Mouse (Mus musculus) stomach, embryonic 14.5 days (tissue): ENCODE results near the gene Epb42. TPM values are rescaled to one million over a fixed set of nuclear protein-coding genes. Genes with fewer than 3 reads are reported as not detected.
"Not testable (repeated sequence)": the region's sequence is repeated elsewhere in the genome, so short reads cannot be mapped to it uniquely, and the experiment has no call there.

ENCODE experiments used
- ATAC-seq: fragments of 200-750 bp; cut with Nextera tagmentation; 2 replicates; pipeline ENCODE4 v1.8.0; 2017; ENCODE audit warnings: low read depth, moderate TSS enrichment; ENCODE audit not compliant: insufficient number of reproducible peaks, insufficient read depth, low FRiP score
- H3K27ac ChIP-seq: fragments of 300-500 bp; sonication (generic); 2 replicates; pipeline ENCODE4 v1.5.1; 2014; ENCODE audit warnings: mild to moderate bottlenecking, low read length, moderate library complexity, mixed read lengths
- H3K27me3 ChIP-seq: fragments of 300-500 bp; sonication (generic); 2 replicates; pipeline ENCODE4 v1.6.1; 2014; ENCODE audit warnings: low read length, control low read depth, mixed read lengths; ENCODE audit not compliant: control insufficient read depth, insufficient read depth
- H3K36me3 ChIP-seq: fragments of 300-500 bp; sonication (generic); 2 replicates; pipeline ENCODE4 v1.6.1; 2014; ENCODE audit warnings: mild to moderate bottlenecking, control low read depth, low read length, moderate library complexity, mixed read lengths; ENCODE audit not compliant: control insufficient read depth, insufficient read depth
- H3K4me1 ChIP-seq: fragments of 300-500 bp; sonication (generic); 2 replicates; pipeline ENCODE4 v1.6.1; 2014; ENCODE audit warnings: low read length, control low read depth, mixed read lengths; ENCODE audit not compliant: control insufficient read depth, insufficient read depth
- H3K4me2 ChIP-seq: fragments of 300-500 bp; sonication (generic); replicated peaks from 2 replicates; pipeline ENCODE4 v1.6.1; 2014; ENCODE audit warnings: low read depth, low read length, control low read depth
- H3K4me3 ChIP-seq: fragments of 300-500 bp; sonication (generic); 2 replicates; pipeline ENCODE4 v1.5.1; 2014; ENCODE audit warnings: low read depth, low read length, control low read depth
- H3K9ac ChIP-seq: fragments of 300-500 bp; sonication (generic); replicated peaks from 2 replicates; pipeline ENCODE4 v1.6.1; 2014; ENCODE audit warnings: low read depth, mild to moderate bottlenecking, control low read depth, low read length, moderate library complexity, mixed read lengths
- H3K9me3 ChIP-seq: fragments of 300-500 bp; sonication (generic); 2 replicates; pipeline ENCODE4 v1.6.1; 2016; ENCODE audit warnings: low read depth, low read length, control low read depth; ENCODE audit not compliant: control insufficient read depth
- WGBS: fragments of 180-500 bp; shearing (Covaris S2); extraction: QIAGEN DNeasy Blood & Tissue Kit; methylation state at CpG from one replicate; pipeline ENCODE4 v1.1.7; 2014; 5-methylcytosine and 5-hydroxymethylcytosine counted together
- polyA plus RNA-seq: library from polyadenylated mRNA; unstranded; fragments of >200 nt; fragmentation: Nextera tagmentation; extraction: Ambion mirVana; gene quantifications from 2 replicates; pipeline ENCODE4 v1.2.1, GENCODE M21; 2014

Epb42 gene
- polyA plus RNA-seq, 1 experiment from 2014 or later, result 1.3 TPM

DNA sequence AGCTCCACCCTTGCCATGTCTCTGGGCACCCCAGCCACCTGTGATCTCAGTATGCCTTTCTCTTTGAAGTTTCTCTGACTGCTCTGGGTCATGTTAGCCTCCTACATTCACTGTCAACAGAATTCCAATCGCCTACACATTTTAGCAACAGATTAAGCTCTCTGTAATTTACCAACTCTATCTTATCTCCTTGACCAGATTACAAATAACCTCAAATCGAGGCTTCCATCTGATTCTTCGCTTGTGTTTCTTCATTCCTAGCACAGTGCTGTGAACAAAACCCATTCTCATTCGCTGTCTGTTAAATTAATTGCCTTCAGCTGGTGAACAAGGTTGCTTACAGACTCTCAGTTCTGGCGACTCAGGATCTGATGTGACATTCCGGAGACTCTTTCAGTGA, 21.1 kb upstream of the Epb42 start:
- H3K27me3 ChIP-seq, result no peaks in the 10 kb centered on the region
- no peak overlapping the region for H3K27ac ChIP-seq
- no peak overlapping the region for H3K4me2 ChIP-seq
- peaks cover 5% of the 10 kb centered on the region; the same call in 1 of the 2 replicates for H3K9me3 ChIP-seq
- H3K4me3 ChIP-seq, result no peak overlapping the region
- no peak overlapping the region for H3K9ac ChIP-seq
- 48% methylated on average over 6 of the region's 6 CpGs for WGBS
- no peaks in the 10 kb centered on the region for H3K4me1 ChIP-seq
- no peak for ATAC-seq
- no peaks in the 10 kb centered on the region for H3K36me3 ChIP-seq

- Histone ChIP-seq H3K9ac (no peak overlapping the region), H3K4me2 (no peak overlapping the region), H3K36me3 (no peaks in the 10 kb centered on the region), H3K27me3 (no peaks in the 10 kb centered on the region), H3K9me3 (peaks cover under 1% of the 10 kb centered on the region; the same call in 1 of the 2 replicates), H3K4me3 (no peak overlapping the region), H3K4me1 (no peaks in the 10 kb centered on the region), H3K27ac (no peak overlapping the region)
- 86% methylated on average over 6 of the region's 6 CpGs for WGBS
- ATAC-seq, result no peak
These were observed 19.0 kb upstream of the Epb42 start for GRCm38 (mm10) chr2:121055915-121056314.

- Histone ChIP-seq H3K27me3 (no peaks in the 10 kb centered on the region), H3K27ac (no peak overlapping the region), H3K4me3 (no peak overlapping the region), H3K4me1 (no peaks in the 10 kb centered on the region), H3K4me2 (no peak overlapping the region), H3K36me3 (no peaks in the 10 kb centered on the region), H3K9ac (no peak overlapping the region), H3K9me3 (no peaks in the 10 kb centered on the region)
- WGBS, result 65% methylated on average over 2 of the region's 2 CpGs
- ATAC-seq, result no peak
These were observed 17.2 kb upstream of the Epb42 start for GRCm38 (mm10) chr2:121054060-121054459.

DNA sequence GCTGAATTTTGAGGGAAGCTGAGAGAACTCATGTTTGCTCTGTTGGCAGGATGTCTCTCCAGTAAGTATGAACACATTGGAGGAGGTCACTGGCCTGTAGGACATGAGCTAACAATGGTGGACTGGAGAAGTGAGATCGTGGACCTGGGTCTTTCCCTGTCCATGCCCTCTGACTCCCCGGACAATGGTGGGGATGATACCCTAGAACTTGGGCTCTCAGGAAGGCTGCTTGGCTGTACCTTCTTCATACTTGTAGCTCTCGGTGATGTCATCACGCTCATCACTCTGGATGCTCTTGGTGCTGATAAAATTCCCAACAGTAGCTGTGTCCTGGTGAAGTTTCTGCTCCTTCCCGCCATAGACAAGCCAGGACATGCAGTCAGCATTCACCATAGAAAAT, 15.3 kb upstream of the Epb42 start:
- ATAC-seq, result no peak
- 86% methylated on average over 5 of the region's 5 CpGs for WGBS
- Histone ChIP-seq H3K4me2 (no peak overlapping the region), H3K4me3 (no peak overlapping the region), H3K4me1 (no peaks in the 10 kb centered on the region), H3K27ac (no peak overlapping the region), H3K9me3 (no peaks in the 10 kb centered on the region), H3K9ac (no peak overlapping the region), H3K27me3 (no peaks in the 10 kb centered on the region), H3K36me3 (no peaks in the 10 kb centered on the region)

- H3K27me3 ChIP-seq, result no peaks in the 10 kb centered on the region
- H3K4me2 ChIP-seq, result no peak overlapping the region
- WGBS, result 71% methylated on average over 4 of the region's 4 CpGs
- H3K9me3 ChIP-seq, result no peaks in the 10 kb centered on the region
- no peak for ATAC-seq
- no peaks in the 10 kb centered on the region for H3K36me3 ChIP-seq
- no peak overlapping the region for H3K4me3 ChIP-seq
- no peaks in the 10 kb centered on the region for H3K4me1 ChIP-seq
- H3K9ac ChIP-seq, result no peak overlapping the region
- H3K27ac ChIP-seq, result no peak overlapping the region
These were observed 8.8 kb upstream of the Epb42 start for GRCm38 (mm10) chr2:121045653-121046052.

DNA sequence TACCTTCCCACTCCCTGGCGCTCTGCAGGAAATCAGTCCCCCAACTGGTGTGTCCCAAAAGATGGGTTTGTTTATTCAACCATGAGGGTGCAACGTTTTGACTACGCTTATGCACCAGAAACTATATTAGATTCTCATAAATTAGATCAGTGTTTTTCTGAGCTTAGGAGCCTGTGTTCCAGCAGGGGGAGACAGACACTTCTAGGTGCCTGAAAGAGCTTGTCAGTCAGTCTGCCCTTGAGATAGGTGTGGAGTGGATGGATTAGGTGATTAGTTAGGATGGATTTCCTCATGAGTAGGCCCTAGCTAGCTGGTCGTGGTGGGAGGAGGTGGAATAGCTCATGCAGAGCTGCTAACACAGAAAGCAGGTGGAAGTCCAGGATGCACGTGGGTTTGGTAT, 4.2 kb upstream of the Epb42 start:
- Histone ChIP-seq H3K9ac (no peak overlapping the region), H3K4me2 (no peak overlapping the region), H3K27ac (no peak overlapping the region), H3K4me3 (no peak overlapping the region), H3K27me3 (no peaks in the 10 kb centered on the region), H3K36me3 (no peaks in the 10 kb centered on the region), H3K9me3 (no peaks in the 10 kb centered on the region), H3K4me1 (no peaks in the 10 kb centered on the region)
- 36% methylated on average over 5 of the region's 5 CpGs for WGBS
- no peak for ATAC-seq

- no peak overlapping the region for H3K9ac ChIP-seq
- no peaks in the 10 kb centered on the region for H3K9me3 ChIP-seq
- no peaks in the 10 kb centered on the region for H3K4me1 ChIP-seq
- no peak overlapping the region for H3K4me2 ChIP-seq
- no peak overlapping the region for H3K27ac ChIP-seq
- H3K27me3 ChIP-seq, result no peaks in the 10 kb centered on the region
- no peaks in the 10 kb centered on the region for H3K36me3 ChIP-seq
- WGBS, result 88% methylated on average over 1 of the region's 1 CpGs
- H3K4me3 ChIP-seq, result no peak overlapping the region
- ATAC-seq, result no peak
These were observed 2.5 kb upstream of the Epb42 start for GRCm38 (mm10) chr2:121039382-121039781.

DNA sequence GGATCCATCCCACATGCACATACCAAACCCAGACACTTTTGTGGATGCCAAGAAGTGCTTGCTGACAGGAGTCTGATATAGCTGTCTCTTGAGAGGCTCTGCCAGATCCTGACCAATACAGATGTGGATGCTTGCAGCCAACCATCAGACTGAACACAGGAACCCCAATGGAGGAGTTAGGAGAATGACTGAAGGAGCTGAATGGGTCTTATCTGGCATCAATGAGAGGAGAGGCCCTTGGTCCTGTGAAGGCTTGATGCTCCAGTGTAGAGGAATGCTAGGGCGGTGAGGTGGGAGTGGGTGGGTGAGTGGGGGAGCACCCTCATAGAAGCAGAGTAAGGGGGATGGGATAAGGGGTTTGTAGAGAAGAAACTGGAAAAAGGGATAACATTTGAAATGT, 2.0 kb upstream of the Epb42 start:
- not testable (repeated sequence) for H3K9ac ChIP-seq, H3K36me3 ChIP-seq, H3K27me3 ChIP-seq, H3K27ac ChIP-seq, H3K4me1 ChIP-seq, H3K4me3 ChIP-seq, H3K4me2 ChIP-seq, ATAC-seq, H3K9me3 ChIP-seq
- 92% methylated on average over 1 of the region's 1 CpGs for WGBS

DNA sequence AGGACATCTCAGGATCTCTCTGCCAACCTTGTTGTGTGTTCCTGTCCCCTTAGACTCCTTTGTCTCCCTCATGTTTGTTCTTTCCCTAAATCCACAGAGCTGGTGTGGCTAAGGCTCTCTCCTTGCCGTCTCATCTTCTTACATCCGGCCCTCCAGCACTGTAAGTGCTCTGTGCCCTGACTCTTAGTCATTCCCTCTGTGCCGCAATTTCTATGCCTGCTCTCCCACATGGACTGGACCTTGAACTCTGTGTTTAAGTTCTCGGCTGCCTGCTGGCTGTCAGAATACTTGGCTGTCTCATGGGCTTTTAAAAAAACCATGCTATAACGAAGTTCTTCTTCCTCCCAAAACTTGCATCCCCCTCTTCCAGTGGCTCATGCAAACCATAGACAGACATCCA, 14.0 kb downstream of the Epb42 start:
- no peaks in the 10 kb centered on the region for H3K4me1 ChIP-seq
- H3K4me3 ChIP-seq, result no peak overlapping the region
- no peaks in the 10 kb centered on the region for H3K9me3 ChIP-seq
- no peak for ATAC-seq
- 42% methylated on average over 5 of the region's 5 CpGs for WGBS
- no peak overlapping the region for H3K9ac ChIP-seq
- no peak overlapping the region for H3K27ac ChIP-seq
- H3K27me3 ChIP-seq, result no peaks in the 10 kb centered on the region
- H3K4me2 ChIP-seq, result no peak overlapping the region
- H3K36me3 ChIP-seq, result no peaks in the 10 kb centered on the region; the same call in 1 of the 2 replicates
